Mouse (Mus musculus): ENCODE measurements around the gene Pspc1.

Pspc1 gene

GRCm38 (mm10) chr14:56697836-56698235, 80.3 kb downstream of the Pspc1 start:
- no peak for DNase-seq (ENCODE audit: low read depth, low spot score)

GRCm38 (mm10) chr14:56695495-56695894, 82.6 kb downstream of the Pspc1 start:
- DNase-seq (ENCODE audit: low read depth, low spot score) = no peak

- no peak for DNase-seq (ENCODE audit: low read depth, low spot score)
These were observed 88.3 kb downstream of the Pspc1 start for GRCm38 (mm10) chr14:56689766-56690165.

- no peak for DNase-seq (ENCODE audit: low read depth, low spot score)
These were observed 89.0 kb downstream of the Pspc1 start for GRCm38 (mm10) chr14:56689116-56689515.

- no peak for DNase-seq (ENCODE audit: low read depth, low spot score)
These were observed 92.7 kb downstream of the Pspc1 start for GRCm38 (mm10) chr14:56685426-56685825.

Data from skeletal muscle tissue, adult 2 months (tissue).